Mouse (Mus musculus) olfactory bulb, adult 2 months (tissue): ENCODE results near the gene Cfl1. TPM values are rescaled to one million over a fixed set of nuclear protein-coding genes. Genes with fewer than 3 reads are reported as not detected.
A peak's percentile ranks its signal among the peaks of the same experiment; 100 is the strongest.

Experiments used
- H3K27ac ChIP-seq: fragments of 200-500 bp; 2 replicates; pipeline ENCODE4 v1.5.1; 2012; ENCODE audit warnings: low read depth, low read length; ENCODE audit not compliant: insufficient read depth
- H3K4me1 ChIP-seq: fragments of 200-500 bp; 2 replicates; pipeline ENCODE4 v1.6.1; 2012; ENCODE audit warnings: low read length; ENCODE audit not compliant: control insufficient read depth, insufficient read depth
- H3K4me3 ChIP-seq: fragments of 200-500 bp; 2 replicates; pipeline ENCODE4 v1.5.1; 2012; ENCODE audit warnings: mild to moderate bottlenecking, low read depth, low read length, moderate library complexity; ENCODE audit not compliant: insufficient read depth
- CTCF ChIP-seq: fragments of 200-500 bp; IDR thresholded peaks from 2 replicates; pipeline ENCODE4 v1.5.1; 2012; ENCODE audit warnings: low read depth, mild to moderate bottlenecking, low read length, moderate library complexity; ENCODE audit not compliant: insufficient read depth
- POLR2A ChIP-seq: fragments of 200-500 bp; IDR thresholded peaks from 2 replicates; pipeline ENCODE4 v1.6.1; 2012; ENCODE audit warnings: mild to moderate bottlenecking, low read depth, low read length, moderate library complexity; ENCODE audit not compliant: insufficient read depth
- WGBS: fragments of 180-500 bp; shearing (Covaris S2); methylation state at CpG from one replicate; pipeline ENCODE4 v1.1.7; 2018; 5-methylcytosine and 5-hydroxymethylcytosine counted together
- polyA plus RNA-seq: library from polyadenylated mRNA; stranded (reverse); fragments of >200 nt; gene quantifications from 2 replicates; pipeline ENCODE4 v1.2.4, GENCODE M21; 2012; ENCODE audit warnings: low replicate concordance; ENCODE audit not compliant: missing spikeins, insufficient read depth, insufficient read length

Gene Cfl1
- polyA plus RNA-seq, 1 experiment: 1,283 TPM

- TF ChIP-seq CTCF (peak; percentile 92), POLR2A (no peak)
- WGBS: 4% methylated on average over 20 of the region's 20 CpGs
- H3K27ac ChIP-seq: no peak overlapping the region
- peaks cover 4% of the 10 kb centered on the region for H3K4me1 ChIP-seq
- H3K4me3 ChIP-seq: no peak overlapping the region
Measured at GRCm38 (mm10) chr19:5529325-5530137, 39.3 kb downstream of the Cfl1 start.

DNA sequence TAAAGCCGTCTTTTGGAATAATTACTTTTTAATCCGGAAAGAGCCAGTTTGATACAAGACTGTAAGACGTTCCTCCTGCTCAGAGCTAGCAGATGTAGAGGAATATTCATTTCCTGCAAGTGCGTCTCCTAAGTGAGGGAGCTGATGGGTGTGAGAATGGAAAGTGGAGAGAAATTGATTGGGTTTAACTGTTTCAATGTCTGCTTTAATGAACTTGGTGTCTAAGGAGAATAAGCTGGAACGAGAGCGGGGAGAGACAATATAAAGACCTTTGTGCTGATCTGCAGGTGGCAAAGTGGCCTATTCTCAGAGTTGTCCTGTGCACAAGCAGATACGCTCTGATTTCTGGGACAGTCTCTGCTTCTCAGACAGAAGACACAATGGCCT is 39.9 kb downstream of the Cfl1 start:
- WGBS: 32% methylated on average over 7 of the region's 7 CpGs

GRCm38 (mm10) chr19:5532520-5532919 is 42.3 kb downstream of the Cfl1 start:
- Histone ChIP-seq H3K4me1 (peaks cover 4% of the 10 kb centered on the region), H3K27ac (no peak overlapping the region), H3K4me3 (no peak overlapping the region)
- no peak for TF ChIP-seq POLR2A
- no peak for TF ChIP-seq CTCF
- WGBS: 76% methylated on average over 8 of the region's 8 CpGs

More for the DNA sequence above, 39.9 kb downstream of the Cfl1 start:
- TF ChIP-seq CTCF: no peak
- TF ChIP-seq POLR2A: no peak
- H3K27ac ChIP-seq: no peak overlapping the region
- H3K4me3 ChIP-seq: no peak overlapping the region
- H3K4me1 ChIP-seq: peaks cover 4% of the 10 kb centered on the region

- WGBS: 78% methylated on average over 8 of the region's 8 CpGs
Measured at GRCm38 (mm10) chr19:5538786-5539185, 48.5 kb downstream of the Cfl1 start.

GRCm38 (mm10) chr19:5543362-5543761 is 53.1 kb downstream of the Cfl1 start:
- Histone ChIP-seq H3K27ac (no peak overlapping the region), H3K4me3 (no peak overlapping the region), H3K4me1 (peaks cover 11% of the 10 kb centered on the region)
- WGBS: 93% methylated on average over 9 of the region's 9 CpGs
- no peak for TF ChIP-seq CTCF
- no peak for TF ChIP-seq POLR2A

More at GRCm38 (mm10) chr19:5538786-5539185, 48.5 kb downstream of the Cfl1 start:
- Histone ChIP-seq H3K4me3 (no peak overlapping the region), H3K27ac (no peak overlapping the region), H3K4me1 (no peaks in the 10 kb centered on the region)
- TF ChIP-seq CTCF (no peak), POLR2A (no peak)

- TF ChIP-seq CTCF: no peak
- no peak for TF ChIP-seq POLR2A
- Histone ChIP-seq H3K27ac (no peak overlapping the region), H3K4me1 (peaks cover 11% of the 10 kb centered on the region), H3K4me3 (no peak overlapping the region)
- WGBS: 68% methylated on average over 11 of the region's 11 CpGs
Measured at GRCm38 (mm10) chr19:5544031-5544430, 53.8 kb downstream of the Cfl1 start.

Other genes starting within 250 kb of the Cfl1 start
- gene Pacs1, start 217.3 kb upstream of the Cfl1 start, polyA plus RNA-seq: not detected in 2 replicates
- gene Sf3b2, start 195.0 kb upstream of the Cfl1 start, polyA plus RNA-seq: not detected in 2 replicates
- gene Gal3st3, start 192.1 kb upstream of the Cfl1 start, polyA plus RNA-seq: not detected in 2 replicates
- not detected in 2 replicates for gene Catsper1, start 154.7 kb upstream of the Cfl1 start, polyA plus RNA-seq
- not detected in 2 replicates for gene Cst6, start 140.9 kb upstream of the Cfl1 start, polyA plus RNA-seq
- gene Eif1ad, start 123.7 kb upstream of the Cfl1 start, polyA plus RNA-seq: not detected in 2 replicates
- not detected in 2 replicates for gene Banf1, start 123.3 kb upstream of the Cfl1 start, polyA plus RNA-seq
- gene Sart1, start 101.8 kb upstream of the Cfl1 start, polyA plus RNA-seq: not detected in 2 replicates
- not detected in 2 replicates for gene Tsga10ip, start 87.9 kb upstream of the Cfl1 start, polyA plus RNA-seq
- gene Drap1, start 65.5 kb upstream of the Cfl1 start, polyA plus RNA-seq: not detected in 2 replicates
- gene AI837181, start 65.3 kb upstream of the Cfl1 start, polyA plus RNA-seq: not detected in 2 replicates
- not detected in 2 replicates for gene Fosl1, start 42.9 kb upstream of the Cfl1 start, polyA plus RNA-seq
- not detected in 2 replicates for gene Ccdc85b, start 32.6 kb upstream of the Cfl1 start, polyA plus RNA-seq
- not detected in 2 replicates for gene Fibp, start 29.8 kb upstream of the Cfl1 start, polyA plus RNA-seq
- gene Ctsw, start 21.9 kb upstream of the Cfl1 start, polyA plus RNA-seq: not detected in 2 replicates
- not detected in 2 replicates for gene Efemp2, start 16.5 kb upstream of the Cfl1 start, polyA plus RNA-seq
- not detected in 2 replicates for gene Mus81, start 2.1 kb upstream of the Cfl1 start, polyA plus RNA-seq
- not detected in 2 replicates for gene 1700020D05Rik, start 13.3 kb downstream of the Cfl1 start, polyA plus RNA-seq
- not detected in 2 replicates for gene Snx32, start 20.1 kb downstream of the Cfl1 start, polyA plus RNA-seq
- not detected in 2 replicates for gene Ovol1, start 70.2 kb downstream of the Cfl1 start, polyA plus RNA-seq
- gene Ap5b1, start 77.6 kb downstream of the Cfl1 start, polyA plus RNA-seq: not detected in 2 replicates
- not detected in 2 replicates for gene Rnaseh2c, start 111.4 kb downstream of the Cfl1 start, polyA plus RNA-seq
- not detected in 2 replicates for gene Kat5, start 119.8 kb downstream of the Cfl1 start, polyA plus RNA-seq
- not detected in 2 replicates for gene Rela, start 147.0 kb downstream of the Cfl1 start, polyA plus RNA-seq
- gene Sipa1, start 173.3 kb downstream of the Cfl1 start, polyA plus RNA-seq: not detected in 2 replicates
- not detected in 2 replicates for gene Map3k11, start 198.3 kb downstream of the Cfl1 start, polyA plus RNA-seq
- gene Pcnx3, start 198.5 kb downstream of the Cfl1 start, polyA plus RNA-seq: not detected in 2 replicates
- not detected in 2 replicates for gene Kcnk7, start 213.9 kb downstream of the Cfl1 start, polyA plus RNA-seq
- gene Ehbp1l1, start 235.9 kb downstream of the Cfl1 start, polyA plus RNA-seq: not detected in 2 replicates
- gene Fam89b, start 239.2 kb downstream of the Cfl1 start, polyA plus RNA-seq: not detected in 2 replicates